Comparison of ENCODE assay signal across 8 mouse cellular contexts in the genomic region with DNA sequence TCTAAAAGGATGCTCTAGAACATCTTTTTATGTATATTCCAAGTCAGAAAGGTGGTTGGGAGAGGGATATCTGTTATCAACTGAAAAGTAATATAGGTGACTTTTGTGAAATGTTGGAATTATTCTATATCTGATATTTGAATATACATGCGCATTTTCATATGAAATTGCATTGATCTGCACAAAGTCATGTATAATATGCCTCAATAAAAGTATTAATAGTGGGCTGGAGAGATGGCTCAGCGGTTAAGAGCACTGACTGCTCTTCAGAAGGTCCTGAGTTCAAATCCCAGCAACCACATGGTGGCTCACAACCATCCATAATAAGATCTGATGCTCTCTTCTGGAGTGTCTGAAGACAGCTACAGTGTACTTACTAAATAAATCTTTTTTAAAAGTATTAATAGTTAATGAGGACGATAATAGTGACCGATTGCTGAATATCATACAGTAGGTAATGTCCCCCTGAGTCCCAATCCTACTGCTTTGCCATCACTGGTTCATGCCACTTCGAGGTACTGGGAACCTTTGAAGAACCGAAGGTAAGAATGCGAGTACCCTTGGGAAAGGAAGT. TPM values are rescaled to one million over a fixed set of nuclear protein-coding genes. Genes with fewer than 3 reads are reported as not detected.
A peak's percentile ranks its signal among the peaks of the same experiment; 100 is the strongest.
DNase-seq lines count a peak whose midpoint lies in the region; ATAC-seq and TF ChIP-seq lines count a peak whose summit lies in the region.

No protein-coding gene starts in this region.

- H3K4me2 ChIP-seq in embryonic facial prominence, embryonic 11.5 days (ENCODE audit: low read depth, low read length): peak overlapping the region; percentile 97
- H3K4me2 ChIP-seq in midbrain, postnatal 0 days (ENCODE audit: low read depth, low read length, poor library complexity, severe bottlenecking): peak overlapping the region; percentile 99

- 16% methylated on average over 7 of the region's 7 CpGs for WGBS in embryonic facial prominence, embryonic 11.5 days
- WGBS in midbrain, postnatal 0 days: 21% methylated on average over 7 of the region's 7 CpGs

- peak overlapping the region; percentile 94 for H3K4me3 ChIP-seq in layer of hippocampus, adult 2 months
- peak overlapping the region; percentile 86 for H3K4me3 ChIP-seq in embryonic facial prominence, embryonic 11.5 days (ENCODE audit: low read depth, low read length)
- peak overlapping the region; percentile 81 for H3K4me3 ChIP-seq in midbrain, postnatal 0 days (ENCODE audit: low read depth, low read length)

- ATAC-seq in embryonic facial prominence, embryonic 11.5 days (replicated peaks; ENCODE audit: insufficient number of reproducible peaks, low FRiP score, low TSS enrichment, low read depth): no peak
- ATAC-seq in midbrain, postnatal 0 days (ENCODE audit: low FRiP score): no peak

- H3K27me3 ChIP-seq in embryonic facial prominence, embryonic 11.5 days (ENCODE audit: control insufficient read depth, insufficient read depth, low read length): no peaks in the 10 kb centered on the region
- no peaks in the 10 kb centered on the region for H3K27me3 ChIP-seq in midbrain, postnatal 0 days (ENCODE audit: insufficient read depth, low read length)

- H3K4me1 ChIP-seq in embryonic facial prominence, embryonic 11.5 days (ENCODE audit: control insufficient read depth, insufficient read depth, low read length): no peaks in the 10 kb centered on the region; the same call in 1 of the 2 replicates
- H3K4me1 ChIP-seq in midbrain, postnatal 0 days (ENCODE audit: insufficient read depth, low read length): peaks cover 17% of the 10 kb centered on the region

- no peak for TF ChIP-seq CTCF in layer of hippocampus, adult 2 months (conservative IDR thresholded peaks at IDR 0.05)
- no peak for TF ChIP-seq CTCF in midbrain, postnatal 0 days (IDR thresholded peaks at IDR 0.05)

- peak overlapping the region; percentile 96 for H3K27ac ChIP-seq in layer of hippocampus, adult 2 months
- peak overlapping the region; percentile 16 for H3K27ac ChIP-seq in embryonic facial prominence, embryonic 11.5 days (replicated peaks; ENCODE audit: low read depth, low read length)
- peak overlapping the region; percentile 85; the same call in 1 of the 2 replicates for H3K27ac ChIP-seq in midbrain, postnatal 0 days (ENCODE audit: low read depth, low read length)

- peak overlapping the region; percentile 47 for H3K9ac ChIP-seq in embryonic facial prominence, embryonic 11.5 days (replicated peaks; ENCODE audit: low read length)
- H3K9ac ChIP-seq in midbrain, postnatal 0 days (replicated peaks; ENCODE audit: low read length, poor library complexity, severe bottlenecking): no peak overlapping the region

- H3K36me3 ChIP-seq in embryonic facial prominence, embryonic 11.5 days (replicated peaks; ENCODE audit: control insufficient read depth, insufficient read depth, low read depth, low read length): no peaks in the 10 kb centered on the region; the same call in none of the 2 replicates
- H3K36me3 ChIP-seq in midbrain, postnatal 0 days (ENCODE audit: insufficient read depth, low read length): peaks cover 7% of the 10 kb centered on the region

- H3K9me3 ChIP-seq in embryonic facial prominence, embryonic 11.5 days (replicated peaks; ENCODE audit: control insufficient read depth, low read length): no peaks in the 10 kb centered on the region
- no peaks in the 10 kb centered on the region for H3K9me3 ChIP-seq in midbrain, postnatal 0 days (ENCODE audit: low read length)

- DNase-seq in layer of hippocampus, adult 2 months (ENCODE audit: low spot score in 2 of 2): no peak
- DNase-seq in layer of hippocampus, adult 8-10 months (ENCODE audit: low spot score in 2 of 2): no peak
- no peak for DNase-seq in embryonic facial prominence, embryonic 11.5 days (ENCODE audit: low spot score)
- DNase-seq in induced T-regulatory cell, adult 2 months (ENCODE audit: low read depth): peak; percentile 17
- no peak for DNase-seq in midbrain, postnatal 0 days (ENCODE audit: low spot score)
- DNase-seq in urinary bladder, postnatal 4 days (ENCODE audit: low spot score in 2 of 2): no peak
- no peak for DNase-seq in layer of hippocampus, adult 11-12 months (ENCODE audit: low spot score)
- DNase-seq in right cerebral cortex, postnatal 36 days (ENCODE audit: low spot score in 2 of 2): no peak

RNA-seq across cellular contexts. Expression of a gene that starts 0.7 kb away (rescaled TPM):
- 10 to 100 TPM; 34.0 to 39.4 TPM for total RNA-seq in layer of hippocampus, adult 2 months (2021)
- 10 to 100 TPM; 31.0 to 44.2 (median 38.4) TPM for total RNA-seq in layer of hippocampus, adult 8-10 months (2022)
- polyA plus RNA-seq in embryonic facial prominence, embryonic 11.5 days (2014; fragmentation: Nextera tagmentation; extraction: Ambion mirVana): 10.3 and 11.1 TPM in 2 replicates
- 35.1 and 38.0 TPM in 2 replicates for total RNA-seq in midbrain, postnatal 0 days (2014; rRNA removed)
- polyA plus RNA-seq in midbrain, postnatal 0 days (2015; fragmentation: Nextera tagmentation; extraction: Ambion mirVana): 25.6 and 30.6 TPM in 2 replicates

RNA-seq across cellular contexts. Expression of a gene that starts 0.8 kb away (rescaled TPM):
- 10 to 100 TPM; 58.2 to 62.7 TPM for total RNA-seq in layer of hippocampus, adult 2 months (2021)
- total RNA-seq in layer of hippocampus, adult 8-10 months (2022): 10 to 100 TPM; 54.8 to 62.3 (median 57.7) TPM
- polyA plus RNA-seq in embryonic facial prominence, embryonic 11.5 days (2014; fragmentation: Nextera tagmentation; extraction: Ambion mirVana): 53.7 and 54.9 TPM in 2 replicates
- 49.6 and 50.1 TPM in 2 replicates for total RNA-seq in midbrain, postnatal 0 days (2014; rRNA removed)
- polyA plus RNA-seq in midbrain, postnatal 0 days (2015; fragmentation: Nextera tagmentation; extraction: Ambion mirVana): 86.8 and 88.7 TPM in 2 replicates

RNA-seq across cellular contexts. Expression of a gene that starts 4.3 kb away (rescaled TPM):
- 1 to 10 TPM; 2.0 to 2.3 TPM for total RNA-seq in layer of hippocampus, adult 2 months (2021)
- total RNA-seq in layer of hippocampus, adult 8-10 months (2022): 1 to 10 TPM in 2 of 4 experiments, under 1 TPM in 2; 0.90 to 2.0 (median 1.4) TPM
- 0.42 TPM in 1 of 2 replicates, not detected in the other for polyA plus RNA-seq in embryonic facial prominence, embryonic 11.5 days (2014; fragmentation: Nextera tagmentation; extraction: Ambion mirVana)
- 0.57 TPM in 1 of 2 replicates, not detected in the other for total RNA-seq in midbrain, postnatal 0 days (2014; rRNA removed)
- polyA plus RNA-seq in midbrain, postnatal 0 days (2015; fragmentation: Nextera tagmentation; extraction: Ambion mirVana): 0.83 and 0.95 TPM in 2 replicates

RNA-seq across cellular contexts. Expression of a gene that starts 9.5 kb away (rescaled TPM):
- 10 to 100 TPM; 36.0 to 44.9 TPM for total RNA-seq in layer of hippocampus, adult 2 months (2021)
- 10 to 100 TPM; 39.7 to 43.9 (median 41.9) TPM for total RNA-seq in layer of hippocampus, adult 8-10 months (2022)
- polyA plus RNA-seq in embryonic facial prominence, embryonic 11.5 days (2014; fragmentation: Nextera tagmentation; extraction: Ambion mirVana): 30.3 and 32.0 TPM in 2 replicates
- total RNA-seq in midbrain, postnatal 0 days (2014; rRNA removed): 51.8 and 60.8 TPM in 2 replicates
- polyA plus RNA-seq in midbrain, postnatal 0 days (2015; fragmentation: Nextera tagmentation; extraction: Ambion mirVana): 28.4 and 29.5 TPM in 2 replicates

RNA-seq across cellular contexts. Expression of a gene that starts 19.0 kb away (rescaled TPM):
- total RNA-seq in layer of hippocampus, adult 2 months (2021): 100 to 1,000 TPM; 153 to 158 TPM
- total RNA-seq in layer of hippocampus, adult 8-10 months (2022): 100 to 1,000 TPM; 134 to 172 (median 153) TPM
- polyA plus RNA-seq in embryonic facial prominence, embryonic 11.5 days (2014; fragmentation: Nextera tagmentation; extraction: Ambion mirVana): 2.6 and 2.8 TPM in 2 replicates
- 151 and 153 TPM in 2 replicates for total RNA-seq in midbrain, postnatal 0 days (2014; rRNA removed)
- polyA plus RNA-seq in midbrain, postnatal 0 days (2015; fragmentation: Nextera tagmentation; extraction: Ambion mirVana): 43.9 and 47.5 TPM in 2 replicates

Comparison
In these comparisons a context has a peak if more than half of its experiments do, and no peak if none do; other contexts are left out.
1. H3K27ac ChIP-seq: peak in every context shown above with its lines; median percentile 96 in layer of hippocampus, adult 2 months; 85 in midbrain, postnatal 0 days; 16 in embryonic facial prominence, embryonic 11.5 days.